Mouse (Mus musculus) kidney, postnatal 0 days (tissue): ENCODE data around the gene Dusp22. TPM values are rescaled to one million over a fixed set of nuclear protein-coding genes. Genes with fewer than 3 reads are reported as not detected.

Experiments used
- ATAC-seq: fragments of 200-750 bp; cut with Nextera tagmentation; replicated peaks from 2 replicates; pipeline ENCODE4 v1.8.0; 2017; ENCODE audit warnings: low read depth, moderate number of reproducible peaks, moderate TSS enrichment, moderate library complexity; ENCODE audit not compliant: low FRiP score
- DNase-seq: peaks from one replicate; pipeline ENCODE4 v3.0.0-alpha.2; 2016; ENCODE audit warnings: low spot score
- H3K27ac ChIP-seq: fragments of 300-500 bp; sonication (generic); 2 replicates; pipeline ENCODE4 v1.5.1; 2014; ENCODE audit warnings: mild to moderate bottlenecking
- H3K27me3 ChIP-seq: fragments of 300-500 bp; sonication (generic); 2 replicates; pipeline ENCODE4 v1.6.1; 2014; ENCODE audit warnings: low read length, mixed read lengths; ENCODE audit not compliant: insufficient read depth
- H3K36me3 ChIP-seq: fragments of 300-500 bp; sonication (generic); 2 replicates; pipeline ENCODE4 v1.6.1; 2014; ENCODE audit warnings: low read length, mixed read lengths; ENCODE audit not compliant: insufficient read depth
- H3K4me1 ChIP-seq: fragments of 300-500 bp; sonication (generic); replicated peaks from 2 replicates; pipeline ENCODE4 v1.6.1; 2014; ENCODE audit warnings: antibody characterized with exemption, low read length, mixed read lengths; ENCODE audit not compliant: insufficient read depth
- H3K4me2 ChIP-seq: fragments of 300-500 bp; sonication (generic); 2 replicates; pipeline ENCODE4 v1.6.1; 2014; ENCODE audit warnings: mild to moderate bottlenecking, low read length, moderate library complexity, mixed read lengths
- H3K4me3 ChIP-seq: fragments of 300-500 bp; sonication (generic); replicated peaks from 2 replicates; pipeline ENCODE4 v1.5.1; 2014; ENCODE audit warnings: low read depth, low read length
- H3K9ac ChIP-seq: fragments of 300-500 bp; sonication (generic); 2 replicates; pipeline ENCODE4 v1.6.1; 2014; ENCODE audit warnings: low read depth, low read length
- H3K9me3 ChIP-seq: fragments of 300-500 bp; sonication (generic); replicated peaks from 2 replicates; pipeline ENCODE4 v1.6.1; 2016; ENCODE audit warnings: low read length, inconsistent platforms, mixed read lengths
- CTCF ChIP-seq: IDR thresholded peaks from 2 replicates; pipeline ENCODE4 v1.5.1; 2016; ENCODE audit warnings: antibody characterized with exemption, low read depth, mild to moderate bottlenecking, moderate library complexity
- WGBS: fragments of 180-500 bp; shearing (Covaris S2); extraction: QIAGEN DNeasy Blood & Tissue Kit; methylation state at CpG from one replicate; pipeline ENCODE4 v1.1.7; 2014; 5-methylcytosine and 5-hydroxymethylcytosine counted together
- polyA plus RNA-seq: library from polyadenylated mRNA; unstranded; fragments of >200 nt; fragmentation: Nextera tagmentation; extraction: Ambion mirVana; gene quantifications from 2 replicates; pipeline ENCODE4 v1.2.1, GENCODE M21; 2015

Dusp22 gene
- polyA plus RNA-seq, 1 experiment from 2014 or later, result 18.0 TPM

GRCm38 (mm10) chr13:30732709-30733445 lies 73.1 kb downstream of the Dusp22 start:
- ATAC-seq (no peak), DNase-seq (no peak)
- Histone ChIP-seq H3K4me2 (no peak overlapping the region), H3K4me1 (no peaks in the 10 kb centered on the region), H3K27ac (no peak overlapping the region), H3K27me3 (no peaks in the 10 kb centered on the region), H3K36me3 (no peaks in the 10 kb centered on the region), H3K9ac (no peak overlapping the region), H3K9me3 (no peaks in the 10 kb centered on the region), H3K4me3 (no peak overlapping the region)
- WGBS, result 89% methylated on average over 11 of the region's 11 CpGs
- TF ChIP-seq CTCF, result no peak

DNA sequence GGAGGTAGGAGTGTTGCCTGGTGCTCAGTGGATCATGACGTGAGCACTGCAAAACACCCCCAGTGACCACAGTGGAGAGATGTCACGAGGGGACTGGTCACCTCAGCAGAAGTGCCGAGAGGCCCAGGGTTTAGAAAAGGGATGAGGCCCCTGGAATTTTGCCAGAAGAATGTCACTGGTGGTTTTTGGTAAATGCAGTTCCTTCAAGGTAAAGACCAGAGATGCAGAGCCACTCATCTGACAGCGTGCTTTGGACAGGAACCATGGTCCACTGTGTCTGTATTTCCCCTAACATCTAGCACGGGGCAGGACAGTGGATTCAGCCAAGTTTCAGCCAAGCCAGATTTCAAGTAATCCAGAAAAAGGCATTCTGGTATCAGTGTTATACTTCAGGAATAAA lies 76.9 kb downstream of the Dusp22 start:
- H3K27me3 ChIP-seq, result no peaks in the 10 kb centered on the region
- ATAC-seq (no peak), DNase-seq (no peak)
- no peak overlapping the region for H3K9ac ChIP-seq
- H3K27ac ChIP-seq, result no peak overlapping the region
- H3K9me3 ChIP-seq, result no peaks in the 10 kb centered on the region
- H3K4me1 ChIP-seq, result no peaks in the 10 kb centered on the region
- no peak for TF ChIP-seq CTCF
- H3K36me3 ChIP-seq, result no peaks in the 10 kb centered on the region
- 64% methylated on average over 5 of the region's 5 CpGs for WGBS
- H3K4me3 ChIP-seq, result no peak overlapping the region
- no peak overlapping the region for H3K4me2 ChIP-seq

DNA sequence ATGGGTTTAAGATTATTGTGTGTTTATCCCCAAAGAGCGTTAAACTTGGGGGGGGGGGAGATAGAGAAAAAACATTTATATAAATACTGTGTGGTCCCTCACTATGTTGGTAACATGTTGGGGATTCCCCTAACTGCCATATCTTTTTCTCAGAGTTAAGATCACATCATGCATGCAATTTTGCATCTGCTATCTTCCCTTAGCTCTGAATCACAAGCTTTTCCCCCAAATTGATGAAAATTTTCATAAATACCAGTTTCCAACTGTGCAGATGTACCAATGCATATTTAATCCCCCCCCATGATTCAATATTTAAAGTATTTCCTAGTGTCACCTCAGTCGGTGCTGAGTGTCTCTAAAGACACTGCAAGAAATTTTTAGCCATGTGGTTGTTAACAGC lies 77.5 kb downstream of the Dusp22 start:
- Histone ChIP-seq H3K4me1 (no peaks in the 10 kb centered on the region), H3K9ac (no peak overlapping the region), H3K9me3 (no peaks in the 10 kb centered on the region), H3K4me3 (no peak overlapping the region), H3K27ac (no peak overlapping the region), H3K4me2 (no peak overlapping the region), H3K27me3 (no peaks in the 10 kb centered on the region), H3K36me3 (no peaks in the 10 kb centered on the region)
- ATAC-seq (no peak), DNase-seq (no peak)
- no peak for TF ChIP-seq CTCF
- WGBS, result 85% methylated on average over 2 of the region's 2 CpGs

DNA sequence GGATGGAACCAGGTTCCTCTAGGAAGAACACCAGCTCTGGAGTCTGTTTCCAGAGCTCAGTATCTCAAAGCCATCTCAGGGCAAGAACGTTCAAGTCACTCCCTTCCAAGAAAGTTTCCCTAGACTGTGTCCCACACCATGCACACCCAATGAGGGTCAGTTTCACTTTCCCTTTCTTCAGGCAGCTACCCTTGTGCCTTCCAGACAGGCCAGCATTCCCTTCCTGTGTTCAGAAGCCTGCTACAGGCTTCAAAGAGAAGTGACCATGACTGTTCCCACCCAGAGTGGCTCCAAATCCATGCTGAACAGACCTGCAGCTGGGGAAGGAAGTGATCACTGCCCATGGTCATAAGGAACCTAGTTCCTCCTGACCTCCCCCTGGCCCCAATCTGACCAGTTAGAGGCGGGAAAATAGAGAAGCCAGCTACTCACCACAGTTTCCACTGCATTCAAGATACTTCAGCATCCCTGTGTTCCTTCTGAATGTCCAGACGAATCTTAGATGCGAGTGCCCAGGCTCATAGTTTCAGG lies 78.6 kb downstream of the Dusp22 start:
- no peak for ATAC-seq
- Histone ChIP-seq H3K27me3 (no peaks in the 10 kb centered on the region), H3K4me1 (no peaks in the 10 kb centered on the region), H3K4me2 (no peak overlapping the region), H3K9me3 (no peaks in the 10 kb centered on the region), H3K9ac (no peak overlapping the region), H3K27ac (no peak overlapping the region), H3K4me3 (no peak overlapping the region), H3K36me3 (no peaks in the 10 kb centered on the region)
- DNase-seq, result no peak
- TF ChIP-seq CTCF, result no peak
- WGBS, result 87% methylated on average over 4 of the region's 4 CpGs

DNA sequence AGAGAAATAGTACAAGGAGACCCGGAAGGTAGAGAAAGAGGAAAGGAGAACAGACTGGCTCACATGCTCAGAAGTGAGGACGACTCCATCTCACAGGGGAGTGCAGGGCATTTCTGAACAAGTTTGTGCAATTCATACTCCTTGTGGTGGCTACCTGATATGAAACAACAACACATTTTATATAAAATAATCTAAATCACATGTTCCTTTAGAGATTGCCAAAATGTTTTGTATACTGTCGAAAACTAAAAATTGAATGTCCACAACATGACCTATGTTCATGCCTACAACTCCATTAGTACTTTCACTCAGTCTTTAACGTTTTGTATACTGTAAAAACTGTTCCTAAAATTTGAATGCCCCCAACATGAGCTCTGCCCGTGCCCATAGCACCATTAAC lies 81.4 kb downstream of the Dusp22 start:
- H3K4me3 ChIP-seq, result no peak overlapping the region
- no peak for DNase-seq
- WGBS, result 80% methylated on average over 5 of the region's 5 CpGs
- H3K27ac ChIP-seq, result no peak overlapping the region
- H3K4me2 ChIP-seq, result no peak overlapping the region
- TF ChIP-seq CTCF, result no peak
- no peaks in the 10 kb centered on the region for H3K27me3 ChIP-seq
- ATAC-seq, result no peak
- H3K9me3 ChIP-seq, result no peaks in the 10 kb centered on the region
- H3K9ac ChIP-seq, result no peak overlapping the region
- no peaks in the 10 kb centered on the region for H3K36me3 ChIP-seq
- no peaks in the 10 kb centered on the region for H3K4me1 ChIP-seq

DNA sequence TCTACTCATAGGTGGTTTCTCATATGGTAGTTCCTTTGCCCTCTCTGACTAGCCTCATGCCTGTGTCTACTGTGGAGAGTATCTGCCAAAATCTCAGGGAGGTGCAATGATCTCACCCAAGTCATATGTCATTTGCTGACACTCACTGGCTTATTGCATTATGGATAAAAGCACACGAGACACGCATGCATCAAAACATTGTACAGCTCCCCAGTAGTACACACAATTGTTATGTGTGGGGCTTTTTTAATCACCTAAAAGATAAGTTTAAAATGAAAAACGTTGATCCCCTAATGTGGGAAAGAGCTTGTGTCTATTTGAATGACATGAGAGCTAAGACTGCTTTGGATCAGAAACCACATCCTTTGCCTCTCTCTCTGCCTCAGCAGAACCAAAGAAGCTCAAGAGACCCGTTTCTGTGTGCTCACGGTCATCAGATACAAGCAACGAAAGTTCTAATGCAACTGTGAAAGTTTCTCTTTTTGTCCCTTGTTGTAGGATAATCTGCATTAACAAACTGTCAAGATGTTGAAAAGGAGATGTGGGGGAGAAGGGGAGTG lies 82.7 kb downstream of the Dusp22 start:
- DNase-seq (no peak), ATAC-seq (no peak)
- Histone ChIP-seq H3K27ac (no peak overlapping the region), H3K9me3 (no peaks in the 10 kb centered on the region), H3K4me1 (no peaks in the 10 kb centered on the region), H3K9ac (no peak overlapping the region), H3K36me3 (no peaks in the 10 kb centered on the region), H3K4me3 (no peak overlapping the region), H3K27me3 (peaks cover 6% of the 10 kb centered on the region; the same call in 1 of the 2 replicates), H3K4me2 (no peak overlapping the region)
- 71% methylated on average over 6 of the region's 6 CpGs for WGBS
- TF ChIP-seq CTCF, result no peak
